Mouse (Mus musculus): ENCODE data around the gene Slc1a5. TPM values are rescaled to one million over a fixed set of nuclear protein-coding genes. Genes with fewer than 3 reads are reported as not detected.

Slc1a5 gene
- total RNA-seq, 2 experiments from 2014 or later = 36.1 to 107 TPM

- ATAC-seq (replicated peaks; ENCODE audit: low FRiP score, low TSS enrichment, poor library complexity, severe bottlenecking) = no peak
These were observed 60.7 kb downstream of the Slc1a5 start for GRCm38 (mm10) chr7:16841561-16842560.

- peak; percentile 74 for ATAC-seq (replicated peaks; ENCODE audit: low FRiP score, low TSS enrichment, poor library complexity, severe bottlenecking)
These were observed 61.5 kb downstream of the Slc1a5 start, which contains the start of gene Prkd2 for GRCm38 (mm10) chr7:16842645-16843063. TSS of gene Prkd2 (plus strand) at chr7:16842902.

GRCm38 (mm10) chr7:16843441-16844171, 62.5 kb downstream of the Slc1a5 start:
- peak; percentile 5; the same call in 1 of the 2 replicates for ATAC-seq (replicated peaks; ENCODE audit: low FRiP score, low TSS enrichment, poor library complexity, severe bottlenecking)

GRCm38 (mm10) chr7:16844696-16845071, 63.5 kb downstream of the Slc1a5 start:
- ATAC-seq (replicated peaks; ENCODE audit: low FRiP score, low TSS enrichment, poor library complexity, severe bottlenecking) = no peak

GRCm38 (mm10) chr7:16845072-16845819, 64.1 kb downstream of the Slc1a5 start:
- ATAC-seq (replicated peaks; ENCODE audit: low FRiP score, low TSS enrichment, poor library complexity, severe bottlenecking) = no peak

- no peak for ATAC-seq (replicated peaks; ENCODE audit: low FRiP score, low TSS enrichment, poor library complexity, severe bottlenecking)
These were observed 64.7 kb downstream of the Slc1a5 start for GRCm38 (mm10) chr7:16845820-16846167.

GRCm38 (mm10) chr7:16846775-16847174, 65.6 kb downstream of the Slc1a5 start:
- ATAC-seq (replicated peaks; ENCODE audit: low FRiP score, low TSS enrichment, poor library complexity, severe bottlenecking) = no peak

- ATAC-seq (replicated peaks; ENCODE audit: low FRiP score, low TSS enrichment, poor library complexity, severe bottlenecking) = no peak
These were observed 66.4 kb downstream of the Slc1a5 start for GRCm38 (mm10) chr7:16847507-16847906.

Other genes with a start within 250 kb of the Slc1a5 start
- gene Arhgap35, start 166.3 kb upstream of the Slc1a5 start, total RNA-seq (2014; fragmentation: Nextera tagmentation) = 11.1 and 14.3 TPM in 2 replicates
- gene Arhgap35, start 166.3 kb upstream of the Slc1a5 start, total RNA-seq (2017) = 8.0 and 8.6 TPM in 2 replicates
- gene Ceacam15, start 105.6 kb upstream of the Slc1a5 start, total RNA-seq (2014; fragmentation: Nextera tagmentation) = not detected in 2 replicates
- gene Ceacam15, start 105.6 kb upstream of the Slc1a5 start, total RNA-seq (2017) = not detected in 2 replicates
- gene Ceacam9, start 59.4 kb upstream of the Slc1a5 start, total RNA-seq (2014; fragmentation: Nextera tagmentation) = not detected in 2 replicates
- gene Ceacam9, start 59.4 kb upstream of the Slc1a5 start, total RNA-seq (2017) = not detected in 2 replicates
- gene Ap2s1, start 42.9 kb upstream of the Slc1a5 start, total RNA-seq (2014; fragmentation: Nextera tagmentation) = 138 and 161 TPM in 2 replicates
- gene Ap2s1, start 42.9 kb upstream of the Slc1a5 start, total RNA-seq (2017) = 55.7 and 62.9 TPM in 2 replicates
- gene Strn4, start 34.5 kb downstream of the Slc1a5 start, total RNA-seq (2014; fragmentation: Nextera tagmentation) = 62.0 and 66.6 TPM in 2 replicates
- gene Strn4, start 34.5 kb downstream of the Slc1a5 start, total RNA-seq (2017) = 63.9 and 71.1 TPM in 2 replicates
- gene Fkrp, start 35.4 kb downstream of the Slc1a5 start, total RNA-seq (2014; fragmentation: Nextera tagmentation) = 14.4 and 21.5 TPM in 2 replicates
- 8.9 and 15.8 TPM in 2 replicates for gene Fkrp, start 35.4 kb downstream of the Slc1a5 start, total RNA-seq (2017)
- gene Prkd2, start 61.6 kb downstream of the Slc1a5 start, total RNA-seq (2014; fragmentation: Nextera tagmentation) = 14.2 and 19.8 TPM in 2 replicates
- gene Prkd2, start 61.6 kb downstream of the Slc1a5 start, total RNA-seq (2017) = 5.2 and 14.9 TPM in 2 replicates
- gene Dact3, start 94.0 kb downstream of the Slc1a5 start, total RNA-seq (2014; fragmentation: Nextera tagmentation) = 0.27 TPM in 1 of 2 replicates, not detected in the other
- 0.75 TPM in 1 of 2 replicates, not detected in the other for gene Dact3, start 94.0 kb downstream of the Slc1a5 start, total RNA-seq (2017)
- not detected in 2 replicates for gene Gng8, start 110.4 kb downstream of the Slc1a5 start, total RNA-seq (2014; fragmentation: Nextera tagmentation)
- 2.6 TPM in 1 of 2 replicates, not detected in the other for gene Gng8, start 110.4 kb downstream of the Slc1a5 start, total RNA-seq (2017)
- not detected in 2 replicates for gene Ptgir, start 125.2 kb downstream of the Slc1a5 start, total RNA-seq (2014; fragmentation: Nextera tagmentation)
- gene Ptgir, start 125.2 kb downstream of the Slc1a5 start, total RNA-seq (2017) = not detected in 2 replicates
- gene Calm3, start 142.8 kb downstream of the Slc1a5 start, total RNA-seq (2014; fragmentation: Nextera tagmentation) = 291 and 377 TPM in 2 replicates
- 512 and 515 TPM in 2 replicates for gene Calm3, start 142.8 kb downstream of the Slc1a5 start, total RNA-seq (2017)
- not detected in 2 replicates for gene Pnmal2, start 163.3 kb downstream of the Slc1a5 start, total RNA-seq (2014; fragmentation: Nextera tagmentation)
- gene Pnmal2, start 163.3 kb downstream of the Slc1a5 start, total RNA-seq (2017) = not detected in 2 replicates
- gene Pnmal1, start 178.3 kb downstream of the Slc1a5 start, total RNA-seq (2014; fragmentation: Nextera tagmentation) = not detected in 2 replicates
- gene Pnmal1, start 178.3 kb downstream of the Slc1a5 start, total RNA-seq (2017) = not detected in 2 replicates
- 0.28 and 0.35 TPM in 2 replicates for gene Gm42372, start 201.7 kb downstream of the Slc1a5 start, total RNA-seq (2014; fragmentation: Nextera tagmentation)
- gene Gm42372, start 201.7 kb downstream of the Slc1a5 start, total RNA-seq (2017) = not detected in 2 replicates
- 0.79 and 2.7 TPM in 2 replicates for gene Ccdc8, start 211.4 kb downstream of the Slc1a5 start, total RNA-seq (2014; fragmentation: Nextera tagmentation)
- gene Ccdc8, start 211.4 kb downstream of the Slc1a5 start, total RNA-seq (2017) = 1.1 and 5.3 TPM in 2 replicates
- gene Ppp5c, start 246.6 kb downstream of the Slc1a5 start, total RNA-seq (2014; fragmentation: Nextera tagmentation) = 148 and 150 TPM in 2 replicates
- 58.8 and 82.4 TPM in 2 replicates for gene Ppp5c, start 246.6 kb downstream of the Slc1a5 start, total RNA-seq (2017)